Mouse (Mus musculus): ENCODE results near the gene Mlph. TPM values are rescaled to one million over a fixed set of nuclear protein-coding genes. Genes with fewer than 3 reads are reported as not detected.

Gene Mlph
- total RNA-seq, 2 experiments from 2014 or later = 0.87 to 0.99 TPM

- intact Hi-C loops (cut with DNase I) = loop anchor here (2.0 kb wide), 1 partner anchor 17 kb away; no protein-coding TSS in a partner anchor
- no peak for DNase-seq (ENCODE audit: low spot score)
Observed at GRCm38 (mm10) chr1:90999911-91000601, 85.2 kb downstream of the Mlph start.

Other genes starting within 250 kb of the Mlph start
- 10 to 100 TPM; 55.9 to 70.0 TPM for gene Col6a3, start 71.1 kb upstream of the Mlph start, total RNA-seq (2021)
- gene Prlh, start 38.0 kb downstream of the Mlph start, total RNA-seq (2021) = not detected
- 1 to 10 TPM; 2.1 to 3.2 TPM for gene Rab17, start 54.6 kb downstream of the Mlph start, total RNA-seq (2021)
- gene Lrrfip1, start 83.7 kb downstream of the Mlph start, total RNA-seq (2021) = 10 to 100 TPM; 81.3 to 98.0 TPM
- gene Rbm44, start 230.0 kb downstream of the Mlph start, total RNA-seq (2021) = under 1 TPM in 1 of 2 experiments, not detected in 1; 0.10 TPM

Measured in heart, postnatal 25 days (tissue).